In the genomic region with DNA sequence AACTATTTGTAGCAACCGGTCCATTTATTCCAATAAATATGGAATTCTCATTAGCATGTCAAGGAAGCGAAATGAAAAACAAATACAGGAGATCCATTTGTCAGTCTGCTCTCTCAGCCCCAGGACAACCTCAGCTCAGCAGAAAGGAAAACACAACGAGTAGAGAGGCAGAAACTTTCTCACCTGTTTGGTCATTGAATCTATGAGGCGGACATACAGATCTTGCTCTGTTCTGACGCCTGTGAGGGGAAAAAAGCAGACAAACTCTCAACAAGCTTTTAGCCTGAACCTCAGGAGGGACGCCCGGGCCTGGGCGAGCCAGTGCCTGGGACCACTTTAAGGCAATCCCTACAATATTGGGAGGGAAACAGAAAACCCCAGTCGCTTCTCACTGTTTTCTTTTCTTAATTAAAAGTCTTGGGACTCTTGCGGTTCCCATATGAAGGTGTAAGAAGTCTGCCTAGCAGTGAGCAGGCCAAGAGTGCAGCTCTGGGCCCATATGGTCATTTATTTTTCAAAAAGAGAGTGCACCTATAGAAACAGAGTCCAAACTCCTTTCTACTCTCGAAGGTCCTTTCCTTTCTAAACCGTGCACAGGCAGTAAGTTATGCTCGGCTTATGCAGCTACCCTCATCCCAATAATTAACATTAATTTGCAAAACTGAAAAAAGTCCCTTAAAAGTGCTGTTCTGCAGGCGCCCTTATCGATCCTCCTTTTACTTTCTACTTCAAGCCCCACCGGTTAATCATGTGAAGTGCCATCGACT, we compare ENCODE assay signal across 8 mouse cellular contexts. TPM values are rescaled to one million over a fixed set of nuclear protein-coding genes. Genes with fewer than 3 reads are reported as not detected.
A peak's percentile ranks its signal among the peaks of the same experiment; 100 is the strongest.
DNase-seq lines count a peak whose midpoint lies in the region; ATAC-seq and TF ChIP-seq lines count a peak whose summit lies in the region.

No protein-coding gene starts in this region.

- H3K4me3 ChIP-seq in megakaryocyte, embryonic 14.5 days (replicated peaks) = peak overlapping the region; percentile 89
- H3K4me3 ChIP-seq in forebrain, embryonic 16.5 days (replicated peaks; ENCODE audit: low read length) = peak overlapping the region; percentile 50
- peak overlapping the region; percentile 56 for H3K4me3 ChIP-seq in liver, embryonic 12.5 days
- peak overlapping the region; percentile 59 for H3K4me3 ChIP-seq in stomach, postnatal 0 days (ENCODE audit: low read depth, low read length)

- WGBS in forebrain, embryonic 16.5 days = 4% methylated on average over 17 of the region's 17 CpGs
- 4% methylated on average over 17 of the region's 17 CpGs for WGBS in liver, embryonic 12.5 days (ENCODE audit: insufficient replicate concordance)
- 20% methylated on average over 17 of the region's 17 CpGs for WGBS in stomach, postnatal 0 days

- ATAC-seq in megakaryocyte, adult 5-6 weeks (ENCODE audit: poor library complexity, severe bottlenecking) = no peak
- no peak for ATAC-seq in forebrain, embryonic 16.5 days
- ATAC-seq in liver, embryonic 12.5 days = no peak
- no peak for ATAC-seq in stomach, postnatal 0 days (ENCODE audit: low FRiP score, low TSS enrichment)

- H3K9me3 ChIP-seq in megakaryocyte, embryonic 14.5 days = no peaks in the 10 kb centered on the region
- H3K9me3 ChIP-seq in forebrain, embryonic 16.5 days (ENCODE audit: control insufficient read depth, low read length) = no peaks in the 10 kb centered on the region; the same call in 1 of the 2 replicates
- H3K9me3 ChIP-seq in liver, embryonic 12.5 days (replicated peaks) = no peaks in the 10 kb centered on the region
- H3K9me3 ChIP-seq in stomach, postnatal 0 days (ENCODE audit: control insufficient read depth, low read length) = no peaks in the 10 kb centered on the region

- no peak for TF ChIP-seq CTCF in stomach, postnatal 0 days (IDR thresholded peaks at IDR 0.05; ENCODE audit: low read depth)

- H3K27me3 ChIP-seq in megakaryocyte, embryonic 14.5 days (replicated peaks) = peaks cover 98% of the 10 kb centered on the region
- peaks cover 64% of the 10 kb centered on the region for H3K27me3 ChIP-seq in forebrain, embryonic 16.5 days (replicated peaks; ENCODE audit: control insufficient read depth, insufficient read depth, low read length)
- H3K27me3 ChIP-seq in liver, embryonic 12.5 days (replicated peaks) = peaks cover 97% of the 10 kb centered on the region
- H3K27me3 ChIP-seq in stomach, postnatal 0 days (ENCODE audit: control insufficient read depth, insufficient read depth, low read length) = peaks cover 28% of the 10 kb centered on the region

- DNase-seq in stomach, postnatal 0 days (ENCODE audit: low spot score) = no peak
- no peak for DNase-seq in thymus, postnatal 0 days (ENCODE audit: low spot score)
- no peak for DNase-seq in layer of hippocampus, adult 9-11 months
- DNase-seq in cerebellum, postnatal 4 days (ENCODE audit: low spot score in 2 of 2) = no peak

- H3K4me1 ChIP-seq in megakaryocyte, embryonic 14.5 days = peaks cover 47% of the 10 kb centered on the region
- peaks cover 51% of the 10 kb centered on the region for H3K4me1 ChIP-seq in forebrain, embryonic 16.5 days (replicated peaks; ENCODE audit: control insufficient read depth, insufficient read depth, low read length)
- peaks cover 24% of the 10 kb centered on the region for H3K4me1 ChIP-seq in liver, embryonic 12.5 days
- H3K4me1 ChIP-seq in stomach, postnatal 0 days (replicated peaks; ENCODE audit: control insufficient read depth, insufficient read depth) = no peaks in the 10 kb centered on the region; the same call in 1 of the 2 replicates

- H3K27ac ChIP-seq in forebrain, embryonic 16.5 days (ENCODE audit: low read length) = no peak overlapping the region
- H3K27ac ChIP-seq in liver, embryonic 12.5 days = no peak overlapping the region
- no peak overlapping the region for H3K27ac ChIP-seq in stomach, postnatal 0 days (replicated peaks)

- H3K9ac ChIP-seq in forebrain, embryonic 16.5 days (replicated peaks; ENCODE audit: low read depth, low read length) = no peak overlapping the region
- no peak overlapping the region for H3K9ac ChIP-seq in liver, embryonic 12.5 days
- no peak overlapping the region for H3K9ac ChIP-seq in stomach, postnatal 0 days (ENCODE audit: low read length)

- no peak for TF ChIP-seq EP300 in stomach, postnatal 0 days (optimal IDR thresholded peaks at IDR 0.05)

- H3K4me2 ChIP-seq in forebrain, embryonic 16.5 days (ENCODE audit: low read length) = peak overlapping the region; percentile 79; the same call in 1 of the 2 replicates
- H3K4me2 ChIP-seq in liver, embryonic 12.5 days = peak overlapping the region; percentile 78
- peak overlapping the region; percentile 84; the same call in 1 of the 2 replicates for H3K4me2 ChIP-seq in stomach, postnatal 0 days (replicated peaks; ENCODE audit: low read depth)

- no peaks in the 10 kb centered on the region for H3K36me3 ChIP-seq in megakaryocyte, embryonic 14.5 days (replicated peaks; ENCODE audit: low read length)
- H3K36me3 ChIP-seq in forebrain, embryonic 16.5 days (ENCODE audit: control insufficient read depth, insufficient read depth) = no peaks in the 10 kb centered on the region
- H3K36me3 ChIP-seq in liver, embryonic 12.5 days = no peaks in the 10 kb centered on the region
- no peaks in the 10 kb centered on the region for H3K36me3 ChIP-seq in stomach, postnatal 0 days (ENCODE audit: control insufficient read depth, insufficient read depth, low read length)

RNA-seq across cellular contexts. Expression of gene Ebf3, which starts 1.9 kb away (rescaled TPM):
- polyA plus RNA-seq in megakaryocyte, embryonic 14.5 days (2012; ENCODE audit: insufficient read depth, low replicate concordance) = not detected in 2 replicates
- 0.47 and 0.68 TPM in 2 replicates for total RNA-seq in megakaryocyte, adult 5-6 weeks (2015)
- 0.45 and 0.62 TPM in 2 replicates for total RNA-seq in megakaryocyte, adult 5-6 weeks (2017)
- polyA plus RNA-seq in forebrain, embryonic 16.5 days (2015; fragmentation: Nextera tagmentation; extraction: Ambion mirVana) = 0.72 and 0.73 TPM in 2 replicates
- polyA plus RNA-seq in liver, embryonic 12.5 days (2016; fragmentation: Nextera tagmentation; extraction: Ambion mirVana) = 0.07 and 0.10 TPM in 2 replicates
- 0.58 and 0.65 TPM in 2 replicates for polyA plus RNA-seq in stomach, postnatal 0 days (2015; fragmentation: Nextera tagmentation; extraction: Ambion mirVana)
- 0.30 and 0.39 TPM in 2 replicates for polyA plus RNA-seq in thymus, postnatal 0 days (2015; fragmentation: Nextera tagmentation; extraction: Ambion mirVana)
